Mouse (Mus musculus): ENCODE data around the gene Ms4a6b. TPM values are rescaled to one million over a fixed set of nuclear protein-coding genes. Genes with fewer than 3 reads are reported as not detected.
"Not testable (repeated sequence)": the region's sequence is repeated elsewhere in the genome, so short reads cannot be mapped to it uniquely, and the experiment has no call there.

Gene Ms4a6b
- total RNA-seq, 2 experiments from 2014 or later = 7.0 to 9.7 TPM

DNA sequence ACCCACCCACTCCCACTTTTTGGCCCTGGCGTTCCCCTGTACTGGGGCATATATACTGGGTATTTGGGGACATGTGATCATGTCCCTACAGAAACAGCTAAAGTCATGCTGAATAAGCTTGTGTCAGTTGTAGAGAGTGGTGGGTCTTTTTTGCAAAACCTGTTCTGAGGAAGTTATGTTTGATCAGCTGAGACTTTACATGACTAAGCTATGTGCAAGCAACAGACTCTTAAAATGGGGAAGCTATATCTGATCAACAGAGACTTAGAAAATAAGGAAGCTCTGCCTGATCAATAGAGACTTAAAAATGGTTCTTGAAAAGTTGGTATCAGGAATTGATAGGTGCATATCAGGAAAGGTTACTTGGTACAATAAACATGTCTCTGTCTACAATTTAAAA lies 17.1 kb downstream of the Ms4a6b start:
- DNase-seq = no peak

DNA sequence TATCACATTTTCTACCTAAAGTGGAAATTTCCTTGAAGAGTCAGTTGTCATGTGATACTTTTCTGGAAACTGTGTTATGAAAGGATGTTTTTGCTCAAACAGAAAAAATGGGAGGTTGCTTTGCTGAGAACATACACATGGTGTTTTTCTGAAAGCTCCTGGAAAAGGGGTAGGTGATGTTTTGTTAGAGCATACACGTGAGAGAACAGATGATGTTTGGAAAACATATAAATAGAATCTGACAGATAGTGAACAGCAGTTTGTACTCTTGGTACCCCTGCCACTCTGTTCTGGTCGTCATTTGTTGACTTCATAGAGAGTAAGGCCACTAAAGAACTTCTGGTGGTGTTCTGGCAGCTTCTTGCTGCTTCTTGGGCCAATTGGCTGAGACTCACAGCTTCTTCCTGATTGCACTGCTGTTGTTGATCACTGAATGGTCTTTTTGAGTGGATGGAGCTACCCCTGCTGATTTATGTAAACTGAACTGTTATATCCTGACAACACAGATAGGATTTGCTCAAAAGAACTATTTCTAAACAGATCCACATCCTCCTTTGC lies 17.7 kb downstream of the Ms4a6b start:
- DNase-seq = peak; percentile 79 to 82

DNA sequence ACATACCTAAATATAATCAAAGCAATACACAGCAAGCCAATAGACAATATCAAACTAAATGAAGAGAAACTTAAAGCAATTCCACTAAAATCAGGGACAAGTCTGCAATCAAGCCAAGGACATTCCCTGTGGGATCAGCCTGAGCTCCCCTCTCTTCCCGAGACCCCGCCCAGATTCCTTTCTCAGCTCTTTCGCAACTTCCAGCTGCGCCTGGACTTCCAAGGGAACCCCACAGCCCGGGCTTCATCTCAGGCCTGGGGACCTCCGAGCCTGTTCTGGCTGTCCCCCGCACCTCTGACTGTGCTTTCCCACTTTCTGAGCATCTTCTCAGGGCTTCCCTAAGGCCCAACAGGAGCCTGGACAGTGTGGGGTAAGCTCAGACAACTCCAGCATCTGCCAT lies 20.3 kb downstream of the Ms4a6b start, which contains the start of gene Ms4a4d:
Gene Ms4a4d, plus strand, starts transcription at position 209 of the 400 bp plus-strand sequence.
- DNase-seq = peak; percentile 81 to 86

GRCm38 (mm10) chr19:11537336-11537735 lies 21.0 kb downstream of the Ms4a6b start:
- peak; percentile 48 to 53 for DNase-seq

DNA sequence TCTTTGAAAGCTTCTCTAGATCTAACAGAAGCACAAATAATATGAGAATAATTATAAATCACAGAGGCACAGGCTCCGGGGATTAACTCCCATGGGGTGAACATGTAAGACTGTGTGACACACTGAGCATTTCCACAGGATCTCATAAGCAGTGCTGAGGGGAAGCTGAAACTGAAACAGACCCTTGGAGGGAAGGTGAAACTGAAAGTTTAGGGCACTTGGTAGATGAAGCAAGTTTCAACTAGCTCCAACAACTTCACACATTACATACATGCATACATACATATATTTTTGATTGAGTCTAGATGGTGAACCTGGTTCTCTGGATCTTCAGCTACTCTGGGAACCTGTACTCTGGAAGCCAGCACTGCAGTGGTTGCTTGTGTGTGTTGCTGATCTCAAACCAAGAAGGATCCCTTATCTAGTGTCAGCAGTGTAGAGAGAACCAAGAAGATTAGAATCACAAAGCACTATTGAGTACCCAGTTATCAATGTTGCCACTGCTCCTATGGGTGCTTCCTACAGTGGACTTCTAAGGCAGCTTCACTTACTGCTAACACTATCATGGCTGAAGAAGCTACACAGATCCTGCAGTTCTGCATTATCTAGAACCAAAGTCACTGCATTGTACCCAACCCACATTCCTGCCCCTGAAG lies 24.0 kb downstream of the Ms4a6b start:
- peak in 1 of 2 experiments; percentile 24 for DNase-seq

DNA sequence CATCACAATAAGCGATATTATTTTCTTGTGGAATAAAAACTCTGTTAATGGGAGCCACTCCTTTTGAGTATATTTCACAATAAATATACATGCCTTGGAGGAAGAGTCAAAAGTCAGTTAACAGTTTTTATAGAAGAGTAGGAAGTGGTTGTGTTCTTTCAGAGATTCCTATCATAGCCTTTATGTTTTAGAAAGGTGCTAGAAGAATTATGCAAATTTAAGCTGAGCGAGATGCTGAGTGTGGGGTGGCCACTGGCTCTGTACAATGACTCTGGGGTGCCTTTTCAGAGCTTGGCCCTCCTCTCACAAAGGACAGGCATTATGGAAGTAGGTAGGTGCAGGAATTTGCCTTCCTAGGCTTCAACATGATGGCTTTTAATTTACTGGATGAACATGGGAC lies 28.1 kb downstream of the Ms4a6b start:
- not testable (repeated sequence) for DNase-seq

GRCm38 (mm10) chr19:11547911-11548310 lies 31.6 kb downstream of the Ms4a6b start:
- no peak for DNase-seq

GRCm38 (mm10) chr19:11554726-11555125 lies 38.4 kb downstream of the Ms4a6b start:
- no peak for DNase-seq

DNA sequence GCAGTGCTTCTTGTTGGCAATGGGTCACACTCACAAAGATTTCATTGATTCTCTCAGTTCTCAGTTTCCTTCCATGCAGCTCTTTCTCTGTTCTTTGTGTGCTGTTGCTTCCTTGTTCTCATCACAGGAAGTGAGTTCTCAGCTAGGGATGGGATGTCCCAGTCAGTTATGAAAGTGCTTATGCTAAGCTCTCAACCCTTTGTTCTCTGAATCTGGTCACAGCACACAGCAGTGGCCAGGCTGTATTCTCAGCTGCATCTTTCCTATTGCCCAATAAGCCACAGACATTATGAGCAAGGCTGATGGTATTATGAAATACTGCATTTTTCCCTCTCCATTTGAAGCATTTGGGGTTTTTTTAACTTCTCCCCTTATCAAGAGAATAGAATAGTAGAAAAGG lies 43.2 kb downstream of the Ms4a6b start:
- peak; percentile 28 to 65 for DNase-seq

- no peak for DNase-seq
Measured at GRCm38 (mm10) chr19:11574965-11575364, 58.7 kb downstream of the Ms4a6b start.

Other genes with a start within 250 kb of the Ms4a6b start
- gene Ms4a5, start 232.6 kb upstream of the Ms4a6b start, total RNA-seq (2021) = not detected
- gene Ms4a14, start 202.1 kb upstream of the Ms4a6b start, total RNA-seq (2021) = under 1 TPM in 1 of 2 experiments, not detected in 1; 0.12 TPM
- gene Ms4a7, start 180.4 kb upstream of the Ms4a6b start, total RNA-seq (2021) = 1 to 10 TPM; 1.7 to 1.9 TPM
- 1 to 10 TPM; 9.1 to 9.5 TPM for gene Ms4a4a, start 141.0 kb upstream of the Ms4a6b start, total RNA-seq (2021)
- gene Ms4a4c, start 111.7 kb upstream of the Ms4a6b start, total RNA-seq (2021) = 1 to 10 TPM in 1 of 2 experiments, under 1 TPM in 1; 0.94 to 1.3 TPM
- gene Ms4a4b, start 73.0 kb upstream of the Ms4a6b start, total RNA-seq (2021) = 1 to 10 TPM; 1.1 to 5.0 TPM
- 1 to 10 TPM; 7.6 to 9.6 TPM for gene Ms4a6c, start 47.1 kb upstream of the Ms4a6b start, total RNA-seq (2021)
- under 1 TPM in 1 of 2 experiments, not detected in 1; 0.82 TPM for gene Gm8369, start 30.6 kb upstream of the Ms4a6b start, total RNA-seq (2021)
- 1 to 10 TPM; 5.4 to 6.7 TPM for gene Ms4a4d, start 20.3 kb downstream of the Ms4a6b start, total RNA-seq (2021)
- 1 to 10 TPM; 3.6 to 4.7 TPM for gene Ms4a6d, start 88.3 kb downstream of the Ms4a6b start, total RNA-seq (2021)
- not detected for gene Ms4a2, start 107.2 kb downstream of the Ms4a6b start, total RNA-seq (2021)
- not detected for gene Ms4a3, start 124.3 kb downstream of the Ms4a6b start, total RNA-seq (2021)
- gene Oosp2, start 144.0 kb downstream of the Ms4a6b start, total RNA-seq (2021) = not detected
- gene Oosp1, start 174.6 kb downstream of the Ms4a6b start, total RNA-seq (2021) = not detected
- gene Oosp3, start 180.5 kb downstream of the Ms4a6b start, total RNA-seq (2021) = not detected
- not detected for gene Gif, start 231.0 kb downstream of the Ms4a6b start, total RNA-seq (2021)

Data from heart, adult 18-20 months (tissue).